Mouse (Mus musculus): ENCODE data around the gene Tll2. TPM values are rescaled to one million over a fixed set of nuclear protein-coding genes. Genes with fewer than 3 reads are reported as not detected.

The Tll2 gene
- total RNA-seq, 2 experiments from 2014 or later: 0.54 to 0.61 TPM

GRCm38 (mm10) chr19:41091901-41092300, 114.7 kb downstream of the Tll2 start:
- DNase-seq (ENCODE audit: low spot score in 2 of 2): no peak

GRCm38 (mm10) chr19:41089833-41090232, 116.8 kb downstream of the Tll2 start:
- DNase-seq (ENCODE audit: low spot score in 2 of 2): peak in 1 of 2 experiments; percentile 41

- DNase-seq (ENCODE audit: low spot score in 2 of 2): no peak
These were observed 118.1 kb downstream of the Tll2 start for GRCm38 (mm10) chr19:41088491-41088890.

- no peak for DNase-seq (ENCODE audit: low spot score in 2 of 2)
These were observed 118.7 kb downstream of the Tll2 start for GRCm38 (mm10) chr19:41087901-41088300.

- DNase-seq (ENCODE audit: low spot score in 2 of 2): peak; percentile 48 to 63
These were observed 119.9 kb downstream of the Tll2 start for GRCm38 (mm10) chr19:41086700-41087099.

- DNase-seq (ENCODE audit: low spot score in 2 of 2): no peak
These were observed 120.3 kb downstream of the Tll2 start for GRCm38 (mm10) chr19:41086289-41086688.

GRCm38 (mm10) chr19:41083646-41084045, 123.0 kb downstream of the Tll2 start:
- DNase-seq (ENCODE audit: low spot score in 2 of 2): no peak

GRCm38 (mm10) chr19:41081589-41081988, 125.0 kb downstream of the Tll2 start:
- DNase-seq (ENCODE audit: low spot score in 2 of 2): no peak

- no peak for DNase-seq (ENCODE audit: low spot score in 2 of 2)
These were observed 129.7 kb downstream of the Tll2 start, which contains the start of gene Opalin for GRCm38 (mm10) chr19:41076906-41077305. Gene Opalin, minus strand, starts transcription at chr19:41077113.

GRCm38 (mm10) chr19:41073746-41074455, 132.7 kb downstream of the Tll2 start:
- no peak for DNase-seq (ENCODE audit: low spot score in 2 of 2)

GRCm38 (mm10) chr19:41071500-41071899, 135.1 kb downstream of the Tll2 start:
- DNase-seq (ENCODE audit: low spot score in 2 of 2): peak; percentile 71 to 88

- no peak for DNase-seq (ENCODE audit: low spot score in 2 of 2)
These were observed 151.9 kb downstream of the Tll2 start for GRCm38 (mm10) chr19:41054702-41055101.

- no peak for DNase-seq (ENCODE audit: low spot score in 2 of 2)
These were observed 153.1 kb downstream of the Tll2 start for GRCm38 (mm10) chr19:41053530-41053929.

GRCm38 (mm10) chr19:41052247-41052646, 154.4 kb downstream of the Tll2 start:
- no peak for DNase-seq (ENCODE audit: low spot score in 2 of 2)

GRCm38 (mm10) chr19:41051714-41052113, 154.9 kb downstream of the Tll2 start:
- DNase-seq (ENCODE audit: low spot score in 2 of 2): no peak

GRCm38 (mm10) chr19:41048187-41048559, 158.5 kb downstream of the Tll2 start:
- DNase-seq (ENCODE audit: low spot score in 2 of 2): no peak

GRCm38 (mm10) chr19:41047437-41048186, 159.0 kb downstream of the Tll2 start:
- no peak for DNase-seq (ENCODE audit: low spot score in 2 of 2)

GRCm38 (mm10) chr19:41045091-41045770, 161.4 kb downstream of the Tll2 start:
- no peak for DNase-seq (ENCODE audit: low spot score in 2 of 2)

GRCm38 (mm10) chr19:41039110-41039509, 167.5 kb downstream of the Tll2 start:
- no peak for DNase-seq (ENCODE audit: low spot score in 2 of 2)

GRCm38 (mm10) chr19:41035809-41036551, 170.7 kb downstream of the Tll2 start:
- DNase-seq (ENCODE audit: low spot score in 2 of 2): no peak

All from gastrocnemius, postnatal 4 days (tissue).